ENCODE assay signal across 9 mouse cellular contexts in genomic region chr4:126741448-126741847, GRCm38 (mm10). TPM values are rescaled to one million over a fixed set of nuclear protein-coding genes. Genes with fewer than 3 reads are reported as not detected.
DNase-seq lines count a peak whose midpoint lies in the region; ATAC-seq and TF ChIP-seq lines count a peak whose summit lies in the region.
"Had no signal": no experiment of that assay in that cellular context is flagged by ENCODE, and none has a peak within 500 bp of the region (broad histone marks: within the 10 kb centered on the region; RNA-seq: fewer than 3 reads in every experiment).

No protein-coding gene starts in this region.

- no peak for TF ChIP-seq EP300 in liver, postnatal 0 days (IDR thresholded peaks at IDR 0.05; ENCODE audit: low read depth)

- H3K36me3 ChIP-seq in ES-E14 (ENCODE audit: control insufficient read depth, insufficient read depth, low read length, poor library complexity, severe bottlenecking), result peaks cover 10% of the 10 kb centered on the region; the same call in 1 of the 2 replicates
- peaks cover 30% of the 10 kb centered on the region for H3K36me3 ChIP-seq in forebrain, embryonic 13.5 days (ENCODE audit: poor library complexity, severe bottlenecking)
- H3K36me3 ChIP-seq in liver, postnatal 0 days (replicated peaks; ENCODE audit: insufficient read depth, low read length), result peaks cover 24% of the 10 kb centered on the region
- H3K36me3 ChIP-seq in neural tube, embryonic 15.5 days, result peaks cover 29% of the 10 kb centered on the region

- peak overlapping the region; percentile 27; the same call in 1 of the 2 replicates for H3K4me2 ChIP-seq in forebrain, embryonic 13.5 days
- 0 out of 2 replicates have a peak overlapping the region, but pooled peaks have one; percentile 18 for H3K4me2 ChIP-seq in liver, postnatal 0 days (ENCODE audit: low read depth, low read length)
- peak overlapping the region; percentile 32 for H3K4me2 ChIP-seq in neural tube, embryonic 15.5 days

- H3K4me1 ChIP-seq in ES-E14 (ENCODE audit: control insufficient read depth in 2 of 2, insufficient read depth in 2 of 2, low read length in 2 of 2, poor library complexity in 1 of 2), result peaks cover 0 to 20% of the 10 kb centered on the region in 2 experiments; a peak in 3 of 4 replicates
- H3K4me1 ChIP-seq in forebrain, embryonic 13.5 days, result peaks cover 17% of the 10 kb centered on the region
- H3K4me1 ChIP-seq in liver, postnatal 0 days (ENCODE audit: insufficient read depth), result no peaks in the 10 kb centered on the region
- peaks cover 7% of the 10 kb centered on the region for H3K4me1 ChIP-seq in neural tube, embryonic 15.5 days

- H3K27ac ChIP-seq in ES-E14 (ENCODE audit: insufficient read depth, low read depth, low read length, poor library complexity, severe bottlenecking), result no peak overlapping the region
- no peak overlapping the region for H3K27ac ChIP-seq in forebrain, embryonic 13.5 days
- no peak overlapping the region for H3K27ac ChIP-seq in liver, postnatal 0 days (ENCODE audit: low read depth)
- no peak overlapping the region for H3K27ac ChIP-seq in neural tube, embryonic 15.5 days (replicated peaks)
- H3K27ac ChIP-seq: macrophage had no signal

- H3K9me3 ChIP-seq in ES-E14 (ENCODE audit: control insufficient read depth, insufficient read depth, low read depth, low read length), result no peaks in the 10 kb centered on the region
- H3K9me3 ChIP-seq in forebrain, embryonic 13.5 days (replicated peaks), result no peaks in the 10 kb centered on the region
- H3K9me3 ChIP-seq in liver, postnatal 0 days (ENCODE audit: low read length), result no peaks in the 10 kb centered on the region
- H3K9me3 ChIP-seq in neural tube, embryonic 15.5 days (replicated peaks), result no peaks in the 10 kb centered on the region

- in situ Hi-C loops in ES-E14 (cut with MboI; ENCODE audit: low sequenced_read_pairs in 2 of 2, unreplicated experiment in 2 of 2), result no loop called here

- no peak overlapping the region for H3K9ac ChIP-seq in ES-E14 (ENCODE audit: insufficient read depth, low read depth, low read length, poor library complexity, severe bottlenecking)
- no peak overlapping the region for H3K9ac ChIP-seq in forebrain, embryonic 13.5 days
- H3K9ac ChIP-seq in liver, postnatal 0 days (replicated peaks), result no peak overlapping the region
- H3K9ac ChIP-seq in neural tube, embryonic 15.5 days (replicated peaks), result peak overlapping the region; percentile 28; the same call in 1 of the 2 replicates

- H3K27me3 ChIP-seq in forebrain, embryonic 13.5 days, result peaks cover 70% of the 10 kb centered on the region
- H3K27me3 ChIP-seq in liver, postnatal 0 days (ENCODE audit: insufficient read depth, low read length), result peaks cover 26% of the 10 kb centered on the region
- peaks cover 48% of the 10 kb centered on the region for H3K27me3 ChIP-seq in neural tube, embryonic 15.5 days (replicated peaks)

- peak; percentile 82 for DNase-seq in ES-E14 (ENCODE audit: low read depth, low spot score)
- DNase-seq in c-Kit-positive CD71-positive TER-119-positive erythroid progenitor cells, embryonic 14.5 days (ENCODE audit: low spot score), result peak; percentile 73
- peak; percentile 84 to 90 for DNase-seq in heart, postnatal 10 days
- peak; percentile 88 for DNase-seq in layer of hippocampus, adult 11-12 months (ENCODE audit: low spot score)
- peak; percentile 81 for DNase-seq in liver, postnatal 0 days
- DNase-seq in thymus, adult 18-20 months, result peak; percentile 58 to 66

- TF ChIP-seq CTCF in liver, postnatal 0 days (IDR thresholded peaks at IDR 0.05; ENCODE audit: low read depth), result peak; percentile 90

- peak; percentile 74 for ATAC-seq in forebrain, embryonic 13.5 days
- peak; percentile 62 for ATAC-seq in liver, postnatal 0 days
- 0 out of 2 replicates have a peak, but pooled peaks have one; percentile 67 for ATAC-seq in neural tube, embryonic 15.5 days (ENCODE audit: low FRiP score)

- WGBS in forebrain, embryonic 13.5 days, result 7% methylated on average over 12 of the region's 12 CpGs
- WGBS in liver, postnatal 0 days (ENCODE audit: insufficient replicate concordance), result 5% methylated on average over 12 of the region's 12 CpGs
- WGBS in neural tube, embryonic 15.5 days, result 7% methylated on average over 12 of the region's 12 CpGs

- no peak overlapping the region for H3K4me3 ChIP-seq in ES-E14 (ENCODE audit: insufficient read depth in 1 of 2, low read depth in 1 of 2, low read length in 2 of 2, poor library complexity in 1 of 2, severe bottlenecking in 1 of 2)
- no peak overlapping the region for H3K4me3 ChIP-seq in forebrain, embryonic 13.5 days
- H3K4me3 ChIP-seq in liver, postnatal 0 days (ENCODE audit: low read depth, low read length), result no peak overlapping the region
- H3K4me3 ChIP-seq in neural tube, embryonic 15.5 days (replicated peaks), result no peak overlapping the region

- intact Hi-C loops in heart, postnatal 10 days (cut with DNase I), result loop anchor here (1.0 to 2.0 kb wide), 3 partner anchors 109 to 187 kb away; no protein-coding TSS in a partner anchor

TF ChIP-seq in ES-E14, 5 proteins besides CTCF, POLR2A, EP300 and RAD21:
- no peak for TF ChIP-seq ZNF384 (IDR thresholded peaks at IDR 0.05; ENCODE audit: low read depth, low read length)
- TF ChIP-seq ZC3H11A (IDR thresholded peaks at IDR 0.05; ENCODE audit: borderline replicate concordance, low read depth, low read length), result 0 out of 2 replicates have a peak, but pooled peaks have one; percentile 40

RNA-seq across cellular contexts. Expression of gene Tfap2e, which starts 5.4 kb away (rescaled TPM):
- total RNA-seq in ES-E14 (2012; rRNA removed), result 0.49 and 1.1 TPM in 2 replicates
- polyA plus RNA-seq in forebrain, embryonic 13.5 days (2015; fragmentation: Nextera tagmentation; extraction: Ambion mirVana), result 0.19 and 0.31 TPM in 2 replicates
- not detected for total RNA-seq in heart, postnatal 10 days (2021)
- not detected in 2 replicates for polyA plus RNA-seq in liver, postnatal 0 days (2015; fragmentation: Nextera tagmentation; extraction: Ambion mirVana)
- polyA plus RNA-seq in neural tube, embryonic 15.5 days (2015; fragmentation: Nextera tagmentation; extraction: Ambion mirVana), result 0.06 TPM in 1 of 2 replicates, not detected in the other
- polyA plus RNA-seq: macrophage had no signal

RNA-seq across cellular contexts. Expression of gene Ncdn, which starts 11.8 kb away (rescaled TPM):
- 25.8 and 26.3 TPM in 2 replicates for total RNA-seq in ES-E14 (2012; rRNA removed)
- 47.6 and 60.0 TPM in 2 replicates for polyA plus RNA-seq in forebrain, embryonic 13.5 days (2015; fragmentation: Nextera tagmentation; extraction: Ambion mirVana)
- total RNA-seq in heart, postnatal 10 days (2021), result 10 to 100 TPM; 15.3 to 17.2 TPM
- 4.2 and 4.8 TPM in 2 replicates for polyA plus RNA-seq in liver, postnatal 0 days (2015; fragmentation: Nextera tagmentation; extraction: Ambion mirVana)
- 146 and 156 TPM in 2 replicates for polyA plus RNA-seq in neural tube, embryonic 15.5 days (2015; fragmentation: Nextera tagmentation; extraction: Ambion mirVana)

RNA-seq across cellular contexts. Expression of gene AU040320, which starts 11.9 kb away (rescaled TPM):
- total RNA-seq in ES-E14 (2012; rRNA removed), result 11.3 and 14.1 TPM in 2 replicates
- polyA plus RNA-seq in forebrain, embryonic 13.5 days (2015; fragmentation: Nextera tagmentation; extraction: Ambion mirVana), result 29.3 and 32.6 TPM in 2 replicates
- 10 to 100 TPM; 26.2 to 31.6 TPM for total RNA-seq in heart, postnatal 10 days (2021)
- 8.5 and 9.5 TPM in 2 replicates for polyA plus RNA-seq in liver, postnatal 0 days (2015; fragmentation: Nextera tagmentation; extraction: Ambion mirVana)
- 33.5 and 41.7 TPM in 2 replicates for polyA plus RNA-seq in neural tube, embryonic 15.5 days (2015; fragmentation: Nextera tagmentation; extraction: Ambion mirVana)
